Mouse (Mus musculus) E14TG2a.4 (cell line): ENCODE results near the gene Kctd2.

ENCODE experiments used
- CTCF ChIP-seq: conservative IDR thresholded peaks from 2 replicates; pipeline ENCODE4 v1.5.1; 2014; ENCODE audit warnings: low read length
- NANOG ChIP-seq: IDR thresholded peaks from 2 replicates; pipeline ENCODE4 v1.6.1; 2014; ENCODE audit warnings: borderline replicate concordance, low read length, mixed read lengths
- POU5F1 ChIP-seq: IDR thresholded peaks from 2 replicates; pipeline ENCODE4 v1.6.1; 2014; ENCODE audit warnings: low read length, borderline replicate concordance

- TF ChIP-seq CTCF (no peak), NANOG (no peak), POU5F1 (no peak)
Observed at GRCm38 (mm10) chr11:115382891-115383290, 37.0 kb upstream of the Kctd2 start.
